Mouse (Mus musculus) liver, adult 2 months (tissue): ENCODE results near the gene Glod4. TPM values are rescaled to one million over a fixed set of nuclear protein-coding genes. Genes with fewer than 3 reads are reported as not detected.
A peak's percentile ranks its signal among the peaks of the same experiment; 100 is the strongest.

Experiments
- DNase-seq: peaks from one replicate; pipeline ENCODE4 v3.0.0-alpha.2; 2011; ENCODE audit warnings: low read depth, low spot score; ENCODE audit errors: extremely low read depth
- H3K27ac ChIP-seq: fragments of 200-500 bp; replicated peaks from 2 replicates; pipeline ENCODE4 v1.5.1; 2012; ENCODE audit warnings: low read depth, mild to moderate bottlenecking, control low read depth, inconsistent platforms, low read length; ENCODE audit not compliant: insufficient read depth
- H3K27me3 ChIP-seq: fragments of 200-500 bp; 2 replicates; pipeline ENCODE4 v1.6.1; 2012; ENCODE audit warnings: mild to moderate bottlenecking, moderate library complexity, low read length, inconsistent platforms; ENCODE audit not compliant: control insufficient read depth, insufficient read depth
- H3K36me3 ChIP-seq: fragments of 200-500 bp; 2 replicates; pipeline ENCODE4 v1.6.1; 2012; ENCODE audit warnings: low read length, inconsistent platforms; ENCODE audit not compliant: control insufficient read depth, insufficient read depth
- H3K4me1 ChIP-seq: fragments of 200-500 bp; 2 replicates; pipeline ENCODE4 v1.6.1; 2011; ENCODE audit warnings: low read length; ENCODE audit not compliant: control insufficient read depth, insufficient read depth
- H3K4me3 ChIP-seq: fragments of 200-500 bp; 2 replicates; pipeline ENCODE4 v1.5.1; 2011; ENCODE audit warnings: low read depth, mild to moderate bottlenecking, control low read depth, low read length, moderate library complexity; ENCODE audit not compliant: insufficient read depth
- H3K79me2 ChIP-seq: fragments of 200-500 bp; 2 replicates; pipeline ENCODE4 v1.6.1; 2012; ENCODE audit warnings: inconsistent platforms, mild to moderate bottlenecking, low read length, moderate library complexity; ENCODE audit not compliant: control insufficient read depth, insufficient read depth
- H3K9ac ChIP-seq: fragments of 200-500 bp; 2 replicates; pipeline ENCODE4 v1.6.1; 2012; ENCODE audit warnings: low read depth, mild to moderate bottlenecking, control low read depth, inconsistent platforms, low read length
- CTCF ChIP-seq: fragments of 200-500 bp; IDR thresholded peaks from 2 replicates; pipeline ENCODE4 v1.5.1; 2011; ENCODE audit warnings: low read depth, low read length, control low read depth
- POLR2A ChIP-seq: fragments of 200-500 bp; IDR thresholded peaks from 2 replicates; pipeline ENCODE4 v1.6.1; 2011; ENCODE audit warnings: low read length, control low read depth; ENCODE audit not compliant: insufficient read depth; ENCODE audit errors: extremely low read depth
- WGBS: fragments of 180-500 bp; shearing (Covaris S2); methylation state at CpG from one replicate; pipeline ENCODE4 v1.1.7; 2018; 5-methylcytosine and 5-hydroxymethylcytosine counted together
- polyA plus RNA-seq: library from polyadenylated mRNA; depleted of rRNA; stranded (reverse); fragments of >200 nt; gene quantifications from 2 replicates; pipeline ENCODE4 v1.2.3, GENCODE M21; 2012
- total RNA-seq: library from RNA; depleted of rRNA; stranded (reverse); fragments of >200 nt; gene quantifications from 2 replicates; pipeline ENCODE4 v1.2.3, GENCODE M21; 2014

Glod4 gene
- total and polyA plus RNA-seq, 2 experiments, result 9.8 to 56.1 TPM

GRCm38 (mm10) chr11:76101154-76101553 is 142.4 kb downstream of the Glod4 start:
- H3K27ac ChIP-seq, result no peak overlapping the region
- H3K79me2 ChIP-seq, result no peaks in the 10 kb centered on the region
- DNase-seq, result no peak
- no peak overlapping the region for H3K9ac ChIP-seq
- no peaks in the 10 kb centered on the region for H3K4me1 ChIP-seq
- H3K4me3 ChIP-seq, result no peak overlapping the region
- no peaks in the 10 kb centered on the region for H3K27me3 ChIP-seq
- H3K36me3 ChIP-seq, result peaks cover 25% of the 10 kb centered on the region
- TF ChIP-seq POLR2A, result no peak
- no peak for TF ChIP-seq CTCF

- Histone ChIP-seq H3K79me2 (no peaks in the 10 kb centered on the region), H3K9ac (no peak overlapping the region), H3K27ac (no peak overlapping the region), H3K36me3 (peaks cover 19% of the 10 kb centered on the region; the same call in 1 of the 2 replicates), H3K4me1 (no peaks in the 10 kb centered on the region), H3K4me3 (no peak overlapping the region), H3K27me3 (no peaks in the 10 kb centered on the region)
- WGBS, result 78% methylated on average over 4 of the region's 4 CpGs
- TF ChIP-seq POLR2A (no peak), CTCF (no peak)
- no peak for DNase-seq
Measured at GRCm38 (mm10) chr11:76099193-76099975, 144.1 kb downstream of the Glod4 start.

DNA sequence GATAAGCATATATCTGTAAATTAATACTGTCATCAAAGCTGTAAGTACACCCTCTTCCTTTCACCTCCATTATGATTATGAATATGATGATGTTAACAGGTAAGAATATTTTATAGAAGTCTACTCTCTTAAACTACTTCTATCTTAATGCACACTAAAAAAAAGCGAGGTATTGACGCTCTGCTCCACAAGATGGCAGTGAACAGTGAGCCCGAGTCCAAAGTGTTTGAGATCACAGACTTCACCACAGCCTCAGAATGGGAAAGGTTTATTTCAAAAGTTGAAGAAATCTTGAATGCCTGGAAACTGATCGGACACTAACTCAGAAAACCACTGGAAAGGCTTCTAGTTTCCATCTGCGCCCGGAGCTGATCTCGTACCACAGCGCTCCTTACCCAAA is 149.9 kb downstream of the Glod4 start:
- H3K27me3 ChIP-seq, result no peaks in the 10 kb centered on the region
- no peaks in the 10 kb centered on the region for H3K4me1 ChIP-seq
- no peak overlapping the region for H3K4me3 ChIP-seq
- H3K36me3 ChIP-seq, result peaks cover 13% of the 10 kb centered on the region
- 95% methylated on average over 8 of the region's 8 CpGs for WGBS
- no peak overlapping the region for H3K27ac ChIP-seq
- H3K9ac ChIP-seq, result no peak overlapping the region
- DNase-seq, result no peak
- no peak for TF ChIP-seq CTCF
- no peak for TF ChIP-seq POLR2A
- no peaks in the 10 kb centered on the region for H3K79me2 ChIP-seq

GRCm38 (mm10) chr11:76089776-76090175 is 153.7 kb downstream of the Glod4 start:
- H3K4me1 ChIP-seq, result no peaks in the 10 kb centered on the region
- 58% methylated on average over 6 of the region's 6 CpGs for WGBS
- H3K9ac ChIP-seq, result no peak overlapping the region
- peaks cover 19% of the 10 kb centered on the region for H3K36me3 ChIP-seq
- no peak overlapping the region for H3K4me3 ChIP-seq
- no peaks in the 10 kb centered on the region for H3K79me2 ChIP-seq
- no peaks in the 10 kb centered on the region for H3K27me3 ChIP-seq
- no peak for TF ChIP-seq CTCF
- TF ChIP-seq POLR2A, result no peak
- no peak for DNase-seq
- H3K27ac ChIP-seq, result no peak overlapping the region

DNA sequence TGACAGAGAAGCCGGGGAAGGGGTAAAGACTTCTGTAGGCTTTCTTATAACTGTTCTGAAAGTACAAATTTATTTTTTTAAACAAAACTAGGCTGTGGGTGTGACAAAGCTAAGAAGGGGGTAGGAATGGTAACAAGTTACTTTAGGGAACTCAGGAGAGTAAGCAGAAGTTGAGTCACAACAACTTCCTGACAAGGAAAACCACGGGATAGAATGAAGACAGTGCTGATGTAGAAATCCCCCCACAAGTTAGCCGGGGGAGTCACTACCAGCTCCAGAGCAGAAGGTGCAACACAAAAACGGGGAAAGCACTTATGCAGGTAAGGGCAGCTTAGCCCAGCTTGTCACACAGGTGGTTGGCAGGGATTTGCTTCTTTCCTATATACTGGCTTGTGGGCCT is 155.0 kb downstream of the Glod4 start:
- TF ChIP-seq CTCF (no peak), POLR2A (no peak)
- DNase-seq, result no peak
- H3K27ac ChIP-seq, result no peak overlapping the region
- no peaks in the 10 kb centered on the region for H3K4me1 ChIP-seq
- 90% methylated on average over 4 of the region's 4 CpGs for WGBS
- H3K27me3 ChIP-seq, result no peaks in the 10 kb centered on the region
- no peak overlapping the region for H3K4me3 ChIP-seq
- no peaks in the 10 kb centered on the region for H3K79me2 ChIP-seq
- H3K36me3 ChIP-seq, result peaks cover 17% of the 10 kb centered on the region
- no peak overlapping the region for H3K9ac ChIP-seq

- Histone ChIP-seq H3K4me1 (no peaks in the 10 kb centered on the region), H3K4me3 (no peak overlapping the region), H3K27me3 (no peaks in the 10 kb centered on the region), H3K36me3 (peaks cover 16% of the 10 kb centered on the region), H3K27ac (no peak overlapping the region), H3K79me2 (no peaks in the 10 kb centered on the region), H3K9ac (no peak overlapping the region)
- peak; percentile 9 for DNase-seq
- TF ChIP-seq POLR2A, result no peak
- peak; percentile 78 for TF ChIP-seq CTCF
- 88% methylated on average over 5 of the region's 5 CpGs for WGBS
Measured at GRCm38 (mm10) chr11:76085898-76086591, 157.5 kb downstream of the Glod4 start.
